Mouse (Mus musculus) adrenal gland, postnatal 14 days (tissue): ENCODE results near the gene Cdh4. TPM values are rescaled to one million over a fixed set of nuclear protein-coding genes. Genes with fewer than 3 reads are reported as not detected.

Source experiments
- DNase-seq: peaks from one replicate; pipeline ENCODE4 v3.0.0; 2021; ENCODE audit warnings: mixed read lengths
- total RNA-seq: library from RNA; stranded (reverse); gene quantifications from 2 replicates; pipeline ENCODE4 v1.2.3, GENCODE M21; 2021

Cdh4 gene
- total RNA-seq, 1 experiment from 2014 or later, result 5.4 TPM

DNA sequence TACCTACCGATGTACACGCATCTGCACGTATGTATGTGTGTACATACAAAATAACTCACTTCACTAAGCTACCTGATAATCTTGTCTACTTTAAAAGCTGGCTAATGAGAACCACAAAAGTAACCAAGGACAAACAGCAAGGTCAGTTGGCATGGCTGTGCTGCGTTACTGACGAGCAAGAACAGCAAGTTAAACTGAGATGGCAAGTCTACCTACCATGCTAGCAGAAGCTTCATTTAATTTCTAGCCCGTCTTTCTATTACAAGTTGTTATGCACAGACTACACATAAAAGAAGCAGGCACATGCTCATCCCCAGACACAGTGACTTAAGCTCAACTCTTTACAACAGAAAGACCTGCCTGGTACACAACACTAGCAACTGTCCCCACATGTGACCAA, 504.3 kb downstream of the Cdh4 start:
- DNase-seq, result peak; percentile 62

DNA sequence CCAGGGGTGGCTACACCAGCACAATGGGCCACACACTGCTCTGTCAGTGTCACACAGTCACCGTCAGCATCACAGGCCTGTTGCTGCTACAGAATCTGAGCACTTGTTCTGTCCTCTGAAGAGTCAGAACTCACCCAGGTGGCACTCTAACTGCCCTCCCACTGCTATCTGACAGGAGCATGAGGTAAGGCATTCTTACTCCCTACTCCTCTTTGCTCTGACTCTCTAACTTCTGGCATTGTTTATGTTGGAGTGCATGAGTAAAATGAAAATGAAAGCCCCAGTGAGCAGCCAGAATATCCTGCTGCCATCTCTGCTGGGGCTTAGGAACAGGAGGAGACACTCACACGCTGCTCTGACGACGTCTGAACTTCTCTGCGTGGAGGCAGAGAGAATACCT, 505.4 kb downstream of the Cdh4 start:
- no peak for DNase-seq

DNA sequence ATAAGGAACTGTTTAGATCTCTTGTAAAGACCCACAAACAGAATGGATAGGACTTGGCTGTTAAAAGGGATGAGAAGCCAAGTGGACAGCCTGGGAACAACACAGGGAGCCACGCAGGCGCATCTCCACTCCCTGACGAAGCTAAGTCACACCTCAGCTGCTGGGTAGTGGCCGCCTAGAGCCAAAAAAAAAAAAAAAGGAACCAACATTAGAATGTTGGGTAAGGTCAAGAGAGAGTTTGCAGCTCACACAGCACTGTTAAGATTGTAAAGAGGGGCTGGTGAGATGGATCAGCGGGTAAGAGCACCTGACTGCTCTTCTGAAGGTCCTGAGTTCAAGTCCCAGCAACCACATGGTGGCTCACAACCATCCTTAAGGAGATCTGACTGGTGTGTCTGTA, 506.6 kb downstream of the Cdh4 start:
- DNase-seq, result no peak
